Mouse (Mus musculus) midbrain, postnatal 0 days (tissue): ENCODE results near the gene Grm4. TPM values are rescaled to one million over a fixed set of nuclear protein-coding genes. Genes with fewer than 3 reads are reported as not detected.

Experiments
- ATAC-seq: fragments of 200-750 bp; cut with Nextera tagmentation; 2 replicates; pipeline ENCODE4 v1.8.0; 2017; ENCODE audit warnings: moderate number of reproducible peaks, mild to moderate bottlenecking, moderate TSS enrichment, moderate library complexity; ENCODE audit not compliant: low FRiP score
- DNase-seq: peaks from one replicate; pipeline ENCODE4 v3.0.0-alpha.2; 2015; ENCODE audit warnings: low spot score
- H3K27ac ChIP-seq: fragments of 300-500 bp; sonication (generic); 2 replicates; pipeline ENCODE4 v1.5.1; 2014; ENCODE audit warnings: low read depth, mild to moderate bottlenecking, low read length, mixed read lengths
- H3K27me3 ChIP-seq: fragments of 300-500 bp; sonication (generic); 2 replicates; pipeline ENCODE4 v1.6.1; 2014; ENCODE audit warnings: low read length, control low read depth, mixed read lengths; ENCODE audit not compliant: insufficient read depth
- H3K36me3 ChIP-seq: fragments of 300-500 bp; sonication (generic); 2 replicates; pipeline ENCODE4 v1.6.1; 2014; ENCODE audit warnings: low read length, control low read depth, mixed read lengths; ENCODE audit not compliant: insufficient read depth
- H3K4me1 ChIP-seq: fragments of 300-500 bp; sonication (generic); 2 replicates; pipeline ENCODE4 v1.6.1; 2014; ENCODE audit warnings: mild to moderate bottlenecking, control low read depth, antibody characterized with exemption, low read length, mixed read lengths; ENCODE audit not compliant: insufficient read depth
- H3K4me2 ChIP-seq: fragments of 300-500 bp; sonication (generic); 2 replicates; pipeline ENCODE4 v1.6.1; 2014; ENCODE audit warnings: low read depth, mild to moderate bottlenecking, low read length, mixed read lengths; ENCODE audit not compliant: poor library complexity, severe bottlenecking
- H3K4me3 ChIP-seq: fragments of 300-500 bp; sonication (generic); 2 replicates; pipeline ENCODE4 v1.5.1; 2014; ENCODE audit warnings: low read depth, mild to moderate bottlenecking, low read length, moderate library complexity
- H3K9ac ChIP-seq: fragments of 300-500 bp; sonication (generic); replicated peaks from 2 replicates; pipeline ENCODE4 v1.6.1; 2014; ENCODE audit warnings: mild to moderate bottlenecking, low read length, moderate library complexity, mixed read lengths; ENCODE audit not compliant: poor library complexity, severe bottlenecking
- H3K9me3 ChIP-seq: fragments of 300-500 bp; sonication (generic); 2 replicates; pipeline ENCODE4 v1.6.1; 2016; ENCODE audit warnings: low read length, control low read depth
- CTCF ChIP-seq: IDR thresholded peaks from 2 replicates; pipeline ENCODE4 v1.5.1; 2016; ENCODE audit warnings: antibody characterized with exemption, mild to moderate bottlenecking
- WGBS: fragments of 180-500 bp; shearing (Covaris S2); extraction: QIAGEN DNeasy Blood & Tissue Kit; methylation state at CpG from one replicate; pipeline ENCODE4 v1.1.7; 2014; 5-methylcytosine and 5-hydroxymethylcytosine counted together
- polyA plus RNA-seq: library from polyadenylated mRNA; unstranded; fragments of >200 nt; fragmentation: Nextera tagmentation; extraction: Ambion mirVana; gene quantifications from 2 replicates; pipeline ENCODE4 v1.2.1, GENCODE M21; 2015
- total RNA-seq: library from RNA; depleted of rRNA; stranded (reverse); fragments of >200 nt; gene quantifications from 2 replicates; pipeline ENCODE4 v1.2.3, GENCODE M21; 2014

Gene Grm4
- total and polyA plus RNA-seq, 2 experiments from 2014 or later: 11.1 to 54.0 TPM

GRCm38 (mm10) chr17:27464327-27464962 lies 56.8 kb downstream of the Grm4 start:
- Histone ChIP-seq H3K9me3 (no peaks in the 10 kb centered on the region), H3K27ac (no peak overlapping the region), H3K27me3 (no peaks in the 10 kb centered on the region), H3K36me3 (no peaks in the 10 kb centered on the region), H3K4me2 (no peak overlapping the region), H3K4me3 (no peak overlapping the region), H3K4me1 (0 out of 2 replicates have a peak, but pooled peaks cover 3% of the 10 kb centered on the region), H3K9ac (no peak overlapping the region)
- TF ChIP-seq CTCF: no peak
- 39% methylated on average over 8 of the region's 8 CpGs for WGBS
- ATAC-seq (peak; percentile 60; the same call in 1 of the 2 replicates), DNase-seq (peak; percentile 44)

GRCm38 (mm10) chr17:27459979-27460378 lies 61.2 kb downstream of the Grm4 start:
- Histone ChIP-seq H3K36me3 (no peaks in the 10 kb centered on the region), H3K27ac (no peak overlapping the region), H3K4me1 (no peaks in the 10 kb centered on the region), H3K4me2 (no peak overlapping the region), H3K27me3 (no peaks in the 10 kb centered on the region), H3K9me3 (no peaks in the 10 kb centered on the region), H3K9ac (no peak overlapping the region), H3K4me3 (no peak overlapping the region)
- 79% methylated on average over 10 of the region's 10 CpGs for WGBS
- ATAC-seq (no peak), DNase-seq (no peak)
- TF ChIP-seq CTCF: no peak

- DNase-seq (no peak), ATAC-seq (no peak)
- Histone ChIP-seq H3K9me3 (no peaks in the 10 kb centered on the region), H3K4me2 (no peak overlapping the region), H3K27ac (no peak overlapping the region), H3K4me3 (no peak overlapping the region), H3K9ac (no peak overlapping the region), H3K36me3 (no peaks in the 10 kb centered on the region), H3K4me1 (no peaks in the 10 kb centered on the region), H3K27me3 (no peaks in the 10 kb centered on the region)
- no peak for TF ChIP-seq CTCF
- 84% methylated on average over 3 of the region's 3 CpGs for WGBS
These were observed 62.0 kb downstream of the Grm4 start for GRCm38 (mm10) chr17:27459241-27459640.

GRCm38 (mm10) chr17:27457863-27458494 lies 63.2 kb downstream of the Grm4 start:
- Histone ChIP-seq H3K9me3 (no peaks in the 10 kb centered on the region), H3K36me3 (no peaks in the 10 kb centered on the region), H3K9ac (no peak overlapping the region), H3K4me2 (no peak overlapping the region), H3K4me1 (no peaks in the 10 kb centered on the region), H3K27ac (no peak overlapping the region), H3K4me3 (no peak overlapping the region), H3K27me3 (no peaks in the 10 kb centered on the region)
- WGBS: 82% methylated on average over 3 of the region's 3 CpGs
- TF ChIP-seq CTCF: no peak
- no peak for ATAC-seq
- DNase-seq: no peak

GRCm38 (mm10) chr17:27457038-27457577 lies 64.1 kb downstream of the Grm4 start:
- Histone ChIP-seq H3K9ac (no peak overlapping the region), H3K4me2 (no peak overlapping the region), H3K4me3 (no peak overlapping the region), H3K36me3 (no peaks in the 10 kb centered on the region), H3K27ac (no peak overlapping the region), H3K9me3 (no peaks in the 10 kb centered on the region), H3K4me1 (no peaks in the 10 kb centered on the region), H3K27me3 (no peaks in the 10 kb centered on the region)
- no peak for TF ChIP-seq CTCF
- 90% methylated on average over 9 of the region's 9 CpGs for WGBS
- DNase-seq: no peak
- no peak for ATAC-seq

GRCm38 (mm10) chr17:27456364-27456763 lies 64.8 kb downstream of the Grm4 start:
- no peaks in the 10 kb centered on the region for H3K36me3 ChIP-seq
- H3K27me3 ChIP-seq: no peaks in the 10 kb centered on the region
- no peaks in the 10 kb centered on the region for H3K9me3 ChIP-seq
- no peak overlapping the region for H3K27ac ChIP-seq
- TF ChIP-seq CTCF: no peak
- H3K4me2 ChIP-seq: no peak overlapping the region
- ATAC-seq: no peak
- no peaks in the 10 kb centered on the region for H3K4me1 ChIP-seq
- H3K9ac ChIP-seq: no peak overlapping the region
- WGBS: 61% methylated on average over 11 of the region's 11 CpGs
- H3K4me3 ChIP-seq: no peak overlapping the region
- peak; percentile 85 for DNase-seq
